Mouse (Mus musculus): ENCODE measurements around the gene Gm7030. TPM values are rescaled to one million over a fixed set of nuclear protein-coding genes. Genes with fewer than 3 reads are reported as not detected.
"Not testable (repeated sequence)": the region's sequence is repeated elsewhere in the genome, so short reads cannot be mapped to it uniquely, and the experiment has no call there.

Gm7030 gene
- polyA plus RNA-seq, 1 experiment from 2014 or later = not detected

DNA sequence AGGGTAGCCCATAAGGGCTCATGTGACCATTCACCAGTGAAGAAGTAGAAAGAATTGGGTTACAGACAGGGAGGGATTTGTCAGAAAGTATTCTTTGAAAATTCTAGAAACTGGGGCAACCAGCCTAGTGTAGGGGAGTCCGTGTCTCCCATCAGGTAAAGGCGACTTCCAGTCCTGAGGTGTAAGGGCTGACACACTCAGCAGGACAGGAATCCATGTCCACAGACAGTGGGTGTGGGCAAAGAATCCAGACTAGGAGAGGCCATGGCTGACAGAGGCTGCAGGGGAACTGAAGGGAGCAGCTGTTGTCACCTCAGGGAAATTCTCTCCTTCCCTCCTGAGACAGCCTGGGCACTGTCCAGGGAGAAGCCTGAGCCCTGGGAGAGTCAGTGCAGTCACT lies 37.7 kb upstream of the Gm7030 start:
- not testable (repeated sequence) for H3K4me3 ChIP-seq (ENCODE audit: low read depth, low read length); H3K4me2 ChIP-seq (replicated peaks; ENCODE audit: low read depth, low read length); H3K27ac ChIP-seq (ENCODE audit: low read length); H3K9ac ChIP-seq (replicated peaks; ENCODE audit: low read depth, low read length); H3K9me3 ChIP-seq (ENCODE audit: control insufficient read depth, low read depth, low read length); ATAC-seq (ENCODE audit: insufficient number of reproducible peaks, insufficient read depth, low FRiP score, low read depth); H3K36me3 ChIP-seq (ENCODE audit: control insufficient read depth, insufficient read depth, low read length); H3K4me1 ChIP-seq (ENCODE audit: control insufficient read depth, insufficient read depth, low read length)
- peaks cover 26% of the 10 kb centered on the region for H3K27me3 ChIP-seq (ENCODE audit: control insufficient read depth, insufficient read depth, low read length)
- 33% methylated on average over 2 of the region's 2 CpGs for WGBS

DNA sequence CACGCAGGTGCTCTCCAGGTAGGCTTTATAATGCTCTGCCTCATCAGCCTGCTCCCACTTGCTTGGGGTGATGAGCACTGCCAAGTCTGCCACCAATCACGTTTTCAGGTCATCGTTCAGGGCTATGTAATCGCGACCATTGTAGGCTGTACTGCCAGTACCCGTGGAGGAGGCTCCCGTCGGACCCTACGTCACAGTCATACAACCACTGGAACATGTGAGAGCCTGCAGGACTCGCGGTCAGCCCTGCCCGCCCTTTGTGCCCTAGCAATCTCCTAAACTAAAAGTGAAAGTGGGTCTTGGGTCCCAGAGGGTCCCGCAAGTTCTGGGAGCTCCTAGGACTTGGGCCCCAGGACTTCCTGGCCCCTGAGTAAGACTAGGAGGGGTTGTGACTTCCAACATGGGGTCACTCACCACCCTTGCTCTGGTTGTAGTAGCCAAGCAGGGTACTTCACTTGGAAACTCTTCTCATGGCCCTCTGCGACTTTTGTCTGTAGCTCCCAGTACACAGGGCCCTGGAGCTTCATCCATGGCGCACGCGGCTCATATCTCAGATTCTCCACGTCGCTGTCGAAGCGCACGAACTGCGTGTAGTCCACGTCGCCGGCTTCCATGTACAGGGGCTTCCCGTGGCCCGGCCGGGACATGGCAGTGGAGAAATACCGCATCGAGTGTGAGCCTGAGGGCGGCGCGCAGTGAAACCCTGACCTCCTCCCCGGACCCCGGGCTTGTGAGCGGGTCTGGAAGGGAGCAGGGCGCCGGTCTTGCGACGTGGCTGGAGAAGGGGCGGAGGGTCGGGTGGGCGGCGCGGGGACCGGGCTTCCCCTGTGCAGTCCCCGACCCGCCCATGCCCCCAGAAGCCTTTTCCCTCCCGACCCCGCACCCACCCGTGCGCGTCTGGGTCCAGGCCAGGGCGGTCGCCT lies 32.2 kb upstream of the Gm7030 start:
- Histone ChIP-seq H3K27ac (ENCODE audit: low read length) (no peak overlapping the region), H3K4me3 (ENCODE audit: low read depth, low read length) (peak overlapping the region; percentile 12; the same call in 1 of the 2 replicates), H3K36me3 (ENCODE audit: control insufficient read depth, insufficient read depth, low read length) (no peaks in the 10 kb centered on the region), H3K9ac (replicated peaks; ENCODE audit: low read depth, low read length) (no peak overlapping the region), H3K9me3 (ENCODE audit: control insufficient read depth, low read depth, low read length) (no peaks in the 10 kb centered on the region), H3K27me3 (ENCODE audit: control insufficient read depth, insufficient read depth, low read length) (peaks cover 30% of the 10 kb centered on the region), H3K4me1 (ENCODE audit: control insufficient read depth, insufficient read depth, low read length) (no peaks in the 10 kb centered on the region), H3K4me2 (replicated peaks; ENCODE audit: low read depth, low read length) (peak overlapping the region; percentile 36)
- no peak for ATAC-seq (ENCODE audit: insufficient number of reproducible peaks, insufficient read depth, low FRiP score, low read depth)
- 3% methylated on average over 56 of the region's 56 CpGs for WGBS

DNA sequence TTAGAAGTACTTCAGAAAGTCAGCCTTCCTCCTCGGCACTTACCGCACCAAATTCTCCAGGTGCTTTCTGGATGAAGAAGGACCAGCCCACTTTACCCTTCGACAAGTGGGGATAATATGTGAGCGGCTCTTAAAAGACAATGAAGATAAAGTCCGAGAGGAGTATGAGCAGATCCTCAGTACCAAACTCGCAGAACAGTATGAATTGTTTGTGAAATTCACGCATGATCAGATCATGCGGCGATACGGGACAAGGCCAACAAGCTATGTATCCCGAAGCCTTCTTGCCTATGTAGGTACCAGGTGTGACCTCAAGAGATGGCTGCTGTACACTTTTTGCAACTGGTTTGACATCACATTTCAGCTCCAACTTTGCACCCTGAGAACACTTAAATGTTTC lies 29.0 kb upstream of the Gm7030 start:
- Histone ChIP-seq H3K4me2 (replicated peaks; ENCODE audit: low read depth, low read length) (peak overlapping the region; percentile 46), H3K4me3 (ENCODE audit: low read depth, low read length) (peak overlapping the region; percentile 27; the same call in 1 of the 2 replicates), H3K27me3 (ENCODE audit: control insufficient read depth, insufficient read depth, low read length) (peaks cover 17% of the 10 kb centered on the region; the same call in 1 of the 2 replicates)
- H3K9ac ChIP-seq (replicated peaks; ENCODE audit: low read depth, low read length); ATAC-seq (ENCODE audit: insufficient number of reproducible peaks, insufficient read depth, low FRiP score, low read depth); H3K4me1 ChIP-seq (ENCODE audit: control insufficient read depth, insufficient read depth, low read length); H3K36me3 ChIP-seq (ENCODE audit: control insufficient read depth, insufficient read depth, low read length); H3K9me3 ChIP-seq (ENCODE audit: control insufficient read depth, low read depth, low read length); H3K27ac ChIP-seq (ENCODE audit: low read length): not testable (repeated sequence)
- WGBS = 10% methylated on average over 11 of the region's 11 CpGs

DNA sequence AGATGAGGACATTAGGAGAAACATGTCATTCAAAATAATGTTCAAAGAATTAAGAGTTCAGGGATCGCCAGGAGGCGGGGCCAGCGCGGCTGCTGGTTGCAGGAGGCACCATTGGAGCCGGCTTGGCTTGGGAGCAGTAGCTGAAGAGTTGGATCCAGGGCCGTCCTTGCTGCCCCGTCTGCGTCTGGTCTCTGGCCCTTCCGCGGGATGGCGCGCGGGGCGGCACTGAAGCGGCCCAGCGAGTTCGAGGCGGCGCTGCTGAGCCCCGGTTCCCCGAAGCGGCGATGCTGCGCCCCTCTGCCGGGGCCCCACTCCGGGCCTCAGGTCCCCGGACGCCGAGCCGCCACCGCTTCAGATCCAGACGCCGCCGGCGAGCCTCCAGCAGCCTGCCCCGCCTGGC lies 28.6 kb upstream of the Gm7030 start:
- H3K27me3 ChIP-seq (ENCODE audit: control insufficient read depth, insufficient read depth, low read length) = peaks cover 17% of the 10 kb centered on the region; the same call in 1 of the 2 replicates
- H3K27ac ChIP-seq (ENCODE audit: low read length); H3K4me1 ChIP-seq (ENCODE audit: control insufficient read depth, insufficient read depth, low read length); H3K36me3 ChIP-seq (ENCODE audit: control insufficient read depth, insufficient read depth, low read length); H3K9ac ChIP-seq (replicated peaks; ENCODE audit: low read depth, low read length); H3K9me3 ChIP-seq (ENCODE audit: control insufficient read depth, low read depth, low read length); ATAC-seq (ENCODE audit: insufficient number of reproducible peaks, insufficient read depth, low FRiP score, low read depth): not testable (repeated sequence)
- H3K4me3 ChIP-seq (ENCODE audit: low read depth, low read length) = peak overlapping the region; percentile 27
- H3K4me2 ChIP-seq (replicated peaks; ENCODE audit: low read depth, low read length) = peak overlapping the region; percentile 46
- WGBS = under 1% methylated on average over 33 of the region's 36 CpGs

DNA sequence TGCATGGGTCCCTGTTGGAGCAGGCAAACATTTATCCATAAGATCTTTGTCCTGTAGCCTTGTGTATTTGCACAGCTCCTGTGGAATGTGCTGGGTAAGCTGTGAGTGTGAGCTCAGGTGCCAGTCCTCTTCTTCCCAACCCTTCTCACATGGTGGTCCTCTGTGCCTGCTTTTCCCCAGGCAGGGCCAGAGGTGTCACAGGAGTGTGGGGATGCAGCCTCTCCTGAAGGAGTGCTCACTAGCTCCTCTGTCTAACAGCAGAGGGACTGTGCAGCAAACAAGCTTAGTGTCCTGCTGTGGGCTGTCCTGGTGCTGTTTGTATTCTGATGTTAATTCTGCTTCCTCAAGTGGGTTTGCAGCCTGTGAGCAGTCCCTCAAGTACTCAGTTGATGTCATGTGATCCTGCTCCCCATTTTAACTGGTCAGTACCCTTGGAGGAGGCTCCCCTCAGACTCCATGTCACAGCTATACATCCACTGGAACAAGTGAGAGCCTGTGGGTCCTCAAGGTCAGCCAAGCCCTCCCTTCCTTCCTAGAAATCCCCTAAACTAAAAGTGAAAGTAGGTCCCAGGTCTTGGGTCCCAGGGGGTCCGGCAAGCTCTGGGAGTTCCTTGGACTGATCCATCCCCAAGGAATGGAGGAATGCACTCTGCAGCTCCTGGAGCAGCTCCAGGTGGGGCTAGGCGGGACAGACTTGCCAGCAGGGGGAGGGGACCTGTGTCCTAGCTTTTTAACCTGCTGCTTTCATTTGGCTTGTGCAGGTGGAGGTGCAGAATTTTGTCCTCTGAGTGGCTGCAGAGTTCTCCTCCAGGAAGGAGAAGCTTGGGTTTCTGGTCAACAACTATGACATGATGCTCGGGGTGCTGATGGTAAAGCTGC lies 25.3 kb upstream of the Gm7030 start:
- H3K4me3 ChIP-seq (ENCODE audit: low read depth, low read length) = no peak overlapping the region
- peaks cover 3% of the 10 kb centered on the region; the same call in 1 of the 2 replicates for H3K27me3 ChIP-seq (ENCODE audit: control insufficient read depth, insufficient read depth, low read length)
- H3K9ac ChIP-seq (replicated peaks; ENCODE audit: low read depth, low read length) = no peak overlapping the region
- no peaks in the 10 kb centered on the region for H3K4me1 ChIP-seq (ENCODE audit: control insufficient read depth, insufficient read depth, low read length)
- ATAC-seq (ENCODE audit: insufficient number of reproducible peaks, insufficient read depth, low FRiP score, low read depth) = no peak
- no peaks in the 10 kb centered on the region for H3K36me3 ChIP-seq (ENCODE audit: control insufficient read depth, insufficient read depth, low read length)
- 12% methylated on average over 3 of the region's 3 CpGs for WGBS
- H3K9me3 ChIP-seq (ENCODE audit: control insufficient read depth, low read depth, low read length) = no peaks in the 10 kb centered on the region
- H3K4me2 ChIP-seq (replicated peaks; ENCODE audit: low read depth, low read length) = 0 out of 2 replicates have a peak overlapping the region, but pooled peaks have one; percentile 10
- H3K27ac ChIP-seq (ENCODE audit: low read length) = no peak overlapping the region

DNA sequence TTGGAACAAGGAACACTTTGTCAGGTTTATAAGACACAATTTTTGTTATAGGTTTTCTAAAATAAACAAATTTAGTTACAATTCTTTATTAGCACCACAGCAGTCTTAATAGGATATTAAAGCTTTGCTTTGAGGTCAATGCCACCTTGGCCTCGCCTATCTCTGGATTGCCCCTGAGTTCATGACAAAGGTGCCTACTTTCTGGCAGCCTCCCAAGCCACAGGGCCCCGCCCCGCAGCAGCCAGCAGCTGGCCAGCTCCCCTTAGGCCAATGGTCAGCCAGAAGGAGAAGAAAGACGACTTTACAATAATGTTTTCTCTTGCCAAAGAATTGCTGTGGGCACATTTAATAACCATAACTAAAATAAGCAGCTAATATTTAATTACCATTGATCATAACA lies 22.0 kb upstream of the Gm7030 start:
- H3K9me3 ChIP-seq (ENCODE audit: control insufficient read depth, low read depth, low read length); H3K27ac ChIP-seq (ENCODE audit: low read length); H3K4me3 ChIP-seq (ENCODE audit: low read depth, low read length); H3K4me1 ChIP-seq (ENCODE audit: control insufficient read depth, insufficient read depth, low read length); H3K9ac ChIP-seq (replicated peaks; ENCODE audit: low read depth, low read length); H3K36me3 ChIP-seq (ENCODE audit: control insufficient read depth, insufficient read depth, low read length); H3K27me3 ChIP-seq (ENCODE audit: control insufficient read depth, insufficient read depth, low read length); H3K4me2 ChIP-seq (replicated peaks; ENCODE audit: low read depth, low read length); ATAC-seq (ENCODE audit: insufficient number of reproducible peaks, insufficient read depth, low FRiP score, low read depth): not testable (repeated sequence)
- WGBS = 46% methylated on average over 4 of the region's 4 CpGs

DNA sequence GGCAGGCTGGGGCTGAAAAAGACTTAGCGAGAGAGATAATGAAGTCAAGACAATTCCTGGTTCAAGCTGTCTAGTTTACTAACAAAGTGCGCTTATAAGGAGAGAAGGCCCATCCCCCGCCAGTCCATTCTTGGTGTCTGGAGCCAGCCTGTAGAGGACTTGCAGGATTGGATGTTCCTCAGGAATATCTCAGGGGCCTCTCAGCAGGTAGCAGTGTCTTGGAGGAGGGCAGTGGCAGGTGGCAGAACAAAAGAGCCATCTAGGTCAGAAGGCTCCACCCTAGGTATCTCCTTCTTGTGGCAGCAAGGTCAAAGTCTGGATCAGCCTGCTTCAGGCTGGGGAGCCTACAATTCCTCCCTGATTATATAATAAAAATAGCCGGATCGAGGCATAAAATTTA lies 19.2 kb upstream of the Gm7030 start:
- H3K27ac ChIP-seq (ENCODE audit: low read length); ATAC-seq (ENCODE audit: insufficient number of reproducible peaks, insufficient read depth, low FRiP score, low read depth); H3K9me3 ChIP-seq (ENCODE audit: control insufficient read depth, low read depth, low read length); H3K4me2 ChIP-seq (replicated peaks; ENCODE audit: low read depth, low read length); H3K36me3 ChIP-seq (ENCODE audit: control insufficient read depth, insufficient read depth, low read length); H3K9ac ChIP-seq (replicated peaks; ENCODE audit: low read depth, low read length); H3K4me1 ChIP-seq (ENCODE audit: control insufficient read depth, insufficient read depth, low read length); H3K4me3 ChIP-seq (ENCODE audit: low read depth, low read length): not testable (repeated sequence)
- H3K27me3 ChIP-seq (ENCODE audit: control insufficient read depth, insufficient read depth, low read length) = peaks cover 12% of the 10 kb centered on the region
- WGBS = 78% methylated on average over 5 of the region's 5 CpGs

DNA sequence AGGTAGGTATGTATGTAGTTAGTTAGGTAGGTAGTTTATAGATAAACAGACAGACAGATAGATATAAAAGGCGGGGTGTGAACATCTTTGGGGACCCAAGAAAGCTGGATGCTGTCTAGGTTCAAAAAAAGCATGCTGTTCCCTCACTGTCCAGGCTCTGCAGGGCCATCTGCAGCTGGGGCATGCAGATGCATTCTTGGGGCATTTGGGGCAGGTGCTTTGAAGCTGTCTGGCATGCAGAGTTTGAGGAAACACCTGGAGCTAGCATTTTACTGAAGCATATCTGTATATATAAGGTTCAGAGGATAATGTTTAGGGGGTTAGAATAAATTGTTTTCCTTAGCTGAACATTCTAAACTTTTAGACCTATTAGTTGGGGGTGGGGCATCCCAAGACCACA lies 17.7 kb upstream of the Gm7030 start:
- H3K27me3 ChIP-seq (ENCODE audit: control insufficient read depth, insufficient read depth, low read length) = peaks cover 14% of the 10 kb centered on the region
- not testable (repeated sequence) for H3K9me3 ChIP-seq (ENCODE audit: control insufficient read depth, low read depth, low read length); ATAC-seq (ENCODE audit: insufficient number of reproducible peaks, insufficient read depth, low FRiP score, low read depth); H3K4me1 ChIP-seq (ENCODE audit: control insufficient read depth, insufficient read depth, low read length); H3K4me3 ChIP-seq (ENCODE audit: low read depth, low read length); H3K27ac ChIP-seq (ENCODE audit: low read length); H3K36me3 ChIP-seq (ENCODE audit: control insufficient read depth, insufficient read depth, low read length); H3K4me2 ChIP-seq (replicated peaks; ENCODE audit: low read depth, low read length); H3K9ac ChIP-seq (replicated peaks; ENCODE audit: low read depth, low read length)
- WGBS = 72% methylated on average over 1 of the region's 1 CpGs

All from stomach, embryonic 14.5 days (tissue).